Mouse (Mus musculus) adipose tissue, adult 10 weeks (tissue): ENCODE data around the gene Tfg. TPM values are rescaled to one million over a fixed set of nuclear protein-coding genes. Genes with fewer than 3 reads are reported as not detected.

Source experiments
- polyA plus RNA-seq: library from polyadenylated mRNA; stranded (reverse); fragments of 350-450 nt; fragmentation: Illumina TruSeq; extraction: RNeasy Lipid Tissue Mini Kit (QIAGEN cat#74804); gene quantifications from one replicate; pipeline ENCODE4 v1.2.3, GENCODE M21; 2014; ENCODE audit warnings: low read depth, low replicate concordance

Tfg gene
- 80.9 TPM for polyA plus RNA-seq

GRCm38 (mm10) chr16:56717224-56718200 lies at the start of gene Tfg:
Gene Tfg, minus strand, starts transcription at chr16:56717450.

Other genes with a start within 250 kb of the Tfg start
- gene Abi3bp, start 239.6 kb downstream of the Tfg start, polyA plus RNA-seq = 21.5 TPM
- 0.67 TPM for gene Adgrg7, start 78.4 kb upstream of the Tfg start, polyA plus RNA-seq
- 6.0 TPM for gene Tmem45a, start 168.7 kb upstream of the Tfg start, polyA plus RNA-seq
- not detected for gene Lnp1, start 210.6 kb upstream of the Tfg start, polyA plus RNA-seq